Mouse (Mus musculus) kidney, adult 18-20 months (tissue): Measurements from ENCODE around the gene P2ry12.

Experiments used
- DNase-seq: peaks from one replicate; pipeline ENCODE4 v3.0.0; 2021

P2ry12 gene

GRCm38 (mm10) chr3:59262704-59263103 lies at the start of gene P2ry12:
P2ry12 (minus strand) TSS chr3:59262871.
- DNase-seq, result no peak

GRCm38 (mm10) chr3:59305518-59305917 lies 42.8 kb upstream of the P2ry12 start:
- DNase-seq, result no peak

GRCm38 (mm10) chr3:59304944-59305343 lies 42.3 kb upstream of the P2ry12 start:
- DNase-seq, result no peak

GRCm38 (mm10) chr3:59297653-59298052 lies 35.0 kb upstream of the P2ry12 start:
- no peak for DNase-seq

GRCm38 (mm10) chr3:59296563-59297130 lies 34.0 kb upstream of the P2ry12 start:
- DNase-seq, result no peak

- DNase-seq, result no peak
Observed at GRCm38 (mm10) chr3:59295699-59296562, 33.3 kb upstream of the P2ry12 start.

GRCm38 (mm10) chr3:59293437-59294199 lies 30.9 kb upstream of the P2ry12 start:
- no peak for DNase-seq

GRCm38 (mm10) chr3:59290551-59290950 lies 27.9 kb upstream of the P2ry12 start:
- DNase-seq, result no peak

GRCm38 (mm10) chr3:59278620-59279019 lies 15.9 kb upstream of the P2ry12 start:
- no peak for DNase-seq

GRCm38 (mm10) chr3:59278254-59278533 lies 15.5 kb upstream of the P2ry12 start:
- DNase-seq, result no peak

GRCm38 (mm10) chr3:59277502-59278253 lies 15.0 kb upstream of the P2ry12 start:
- no peak for DNase-seq

- no peak for DNase-seq
Observed at GRCm38 (mm10) chr3:59270811-59271210, 8.1 kb upstream of the P2ry12 start.

GRCm38 (mm10) chr3:59263988-59264387 lies 1.3 kb upstream of the P2ry12 start:
- DNase-seq, result no peak

- no peak for DNase-seq
Observed at GRCm38 (mm10) chr3:59263417-59263816, 746 bp upstream of the P2ry12 start.

- DNase-seq, result no peak
Observed at GRCm38 (mm10) chr3:59261709-59262472, 780 bp downstream of the P2ry12 start.

- DNase-seq, result no peak
Observed at GRCm38 (mm10) chr3:59260745-59261144, 1.9 kb downstream of the P2ry12 start.

GRCm38 (mm10) chr3:59257740-59258664 lies 4.7 kb downstream of the P2ry12 start:
- no peak for DNase-seq

- no peak for DNase-seq
Observed at GRCm38 (mm10) chr3:59250454-59250853, 12.2 kb downstream of the P2ry12 start.

GRCm38 (mm10) chr3:59248031-59248430 lies 14.6 kb downstream of the P2ry12 start:
- no peak for DNase-seq

GRCm38 (mm10) chr3:59243384-59243783 lies 19.3 kb downstream of the P2ry12 start:
- DNase-seq, result no peak

GRCm38 (mm10) chr3:59234878-59235277 lies 27.8 kb downstream of the P2ry12 start:
- no peak for DNase-seq
